Mouse (Mus musculus) limb, embryonic 12.5 days (tissue): ENCODE measurements around the gene Serpina3n. TPM values are rescaled to one million over a fixed set of nuclear protein-coding genes. Genes with fewer than 3 reads are reported as not detected.
A peak's percentile ranks its signal among the peaks of the same experiment; 100 is the strongest.
"Not testable (repeated sequence)": the region's sequence is repeated elsewhere in the genome, so short reads cannot be mapped to it uniquely, and the experiment has no call there.

Experiments used
- ATAC-seq: fragments of 200-750 bp; cut with Nextera tagmentation; 2 replicates; pipeline ENCODE4 v1.8.0; 2017; ENCODE audit warnings: low read depth, moderate TSS enrichment; ENCODE audit not compliant: insufficient number of reproducible peaks, insufficient read depth, low FRiP score, low TSS enrichment
- H3K27ac ChIP-seq: fragments of 300-500 bp; sonication (generic); 2 replicates; pipeline ENCODE4 v1.5.1; 2016; ENCODE audit warnings: mild to moderate bottlenecking, moderate library complexity
- H3K27me3 ChIP-seq: fragments of 300-500 bp; sonication (generic); 2 replicates; pipeline ENCODE4 v1.6.1; 2016; ENCODE audit warnings: mild to moderate bottlenecking, moderate library complexity
- H3K36me3 ChIP-seq: fragments of 300-500 bp; sonication (generic); 2 replicates; pipeline ENCODE4 v1.6.1; 2016; ENCODE audit warnings: mild to moderate bottlenecking, moderate library complexity
- H3K4me1 ChIP-seq: fragments of 300-500 bp; sonication (generic); replicated peaks from 2 replicates; pipeline ENCODE4 v1.6.1; 2016
- H3K4me2 ChIP-seq: fragments of 300-500 bp; sonication (generic); 2 replicates; pipeline ENCODE4 v1.6.1; 2016; ENCODE audit warnings: mild to moderate bottlenecking, moderate library complexity
- H3K4me3 ChIP-seq: fragments of 300-500 bp; sonication (generic); replicated peaks from 2 replicates; pipeline ENCODE4 v1.5.1; 2016; ENCODE audit warnings: mild to moderate bottlenecking
- H3K9ac ChIP-seq: fragments of 300-500 bp; sonication (generic); replicated peaks from 2 replicates; pipeline ENCODE4 v1.6.1; 2016; ENCODE audit warnings: mild to moderate bottlenecking, moderate library complexity
- H3K9me3 ChIP-seq: fragments of 300-500 bp; sonication (generic); 2 replicates; pipeline ENCODE4 v1.6.1; 2016; ENCODE audit warnings: mild to moderate bottlenecking, moderate library complexity
- WGBS: fragments of 180-500 bp; shearing (Covaris S2); methylation state at CpG from one replicate; pipeline ENCODE4 v1.1.7; 2016; 5-methylcytosine and 5-hydroxymethylcytosine counted together
- polyA plus RNA-seq: library from polyadenylated mRNA; unstranded; fragments of >200 nt; fragmentation: Nextera tagmentation; extraction: Ambion mirVana; gene quantifications from 2 replicates; pipeline ENCODE4 v1.2.1, GENCODE M21; 2016

Serpina3n gene
- polyA plus RNA-seq, 1 experiment from 2014 or later, result not detected

GRCm38 (mm10) chr12:104433951-104434735, 27.6 kb downstream of the Serpina3n start:
- H3K9ac ChIP-seq, result no peak overlapping the region
- no peak overlapping the region for H3K4me3 ChIP-seq
- peaks cover 16% of the 10 kb centered on the region for H3K27me3 ChIP-seq
- WGBS, result 62% methylated on average over 20 of the region's 20 CpGs
- H3K4me2 ChIP-seq, result no peak overlapping the region
- no peaks in the 10 kb centered on the region; the same call in 1 of the 2 replicates for H3K4me1 ChIP-seq
- H3K9me3 ChIP-seq, result peaks cover 6% of the 10 kb centered on the region; the same call in 1 of the 2 replicates
- H3K36me3 ChIP-seq, result no peaks in the 10 kb centered on the region
- H3K27ac ChIP-seq, result no peak overlapping the region
- ATAC-seq, result no peak

GRCm38 (mm10) chr12:104440087-104440760, 33.7 kb downstream of the Serpina3n start:
- Histone ChIP-seq H3K36me3 (no peaks in the 10 kb centered on the region), H3K4me2 (peak overlapping the region; percentile 18; the same call in 1 of the 2 replicates), H3K4me3 (no peak overlapping the region), H3K9me3 (no peaks in the 10 kb centered on the region), H3K27ac (peak overlapping the region; percentile 62; the same call in 1 of the 2 replicates), H3K9ac (no peak overlapping the region), H3K27me3 (peaks cover 38% of the 10 kb centered on the region), H3K4me1 (peaks cover 5% of the 10 kb centered on the region; the same call in 1 of the 2 replicates)
- peak; percentile 65; the same call in 1 of the 2 replicates for ATAC-seq
- WGBS, result 7% methylated on average over 22 of the region's 22 CpGs

GRCm38 (mm10) chr12:104443716-104444115, 37.2 kb downstream of the Serpina3n start:
- peaks cover 56% of the 10 kb centered on the region for H3K27me3 ChIP-seq

GRCm38 (mm10) chr12:104447056-104447455, 40.5 kb downstream of the Serpina3n start:
- H3K4me3 ChIP-seq, ATAC-seq, H3K4me2 ChIP-seq, H3K9ac ChIP-seq, H3K9me3 ChIP-seq, H3K27ac ChIP-seq, H3K36me3 ChIP-seq, H3K4me1 ChIP-seq: not testable (repeated sequence)
- 45% methylated on average over 25 of the region's 25 CpGs for WGBS
- H3K27me3 ChIP-seq, result peaks cover 41% of the 10 kb centered on the region

More at GRCm38 (mm10) chr12:104443716-104444115, 37.2 kb downstream of the Serpina3n start:
- Histone ChIP-seq H3K9me3 (no peaks in the 10 kb centered on the region), H3K4me3 (no peak overlapping the region), H3K36me3 (no peaks in the 10 kb centered on the region), H3K9ac (no peak overlapping the region), H3K4me1 (peaks cover 15% of the 10 kb centered on the region; the same call in 1 of the 2 replicates), H3K4me2 (no peak overlapping the region), H3K27ac (no peak overlapping the region)
- no peak for ATAC-seq
- WGBS, result 88% methylated on average over 11 of the region's 11 CpGs

- Histone ChIP-seq H3K27me3 (peaks cover 40% of the 10 kb centered on the region), H3K4me3 (no peak overlapping the region), H3K9me3 (no peaks in the 10 kb centered on the region), H3K4me2 (no peak overlapping the region), H3K27ac (no peak overlapping the region), H3K9ac (no peak overlapping the region), H3K4me1 (peaks cover 16% of the 10 kb centered on the region), H3K36me3 (no peaks in the 10 kb centered on the region)
- WGBS, result 33% methylated on average over 13 of the region's 13 CpGs
- no peak for ATAC-seq
These were observed 41.6 kb downstream of the Serpina3n start for GRCm38 (mm10) chr12:104448099-104448498.

GRCm38 (mm10) chr12:104450257-104450656, 43.7 kb downstream of the Serpina3n start:
- no peak overlapping the region for H3K27ac ChIP-seq
- no peak overlapping the region for H3K4me2 ChIP-seq
- WGBS, result 75% methylated on average over 10 of the region's 10 CpGs
- ATAC-seq, result no peak
- H3K9me3 ChIP-seq, result no peaks in the 10 kb centered on the region
- H3K36me3 ChIP-seq, result no peaks in the 10 kb centered on the region
- H3K4me1 ChIP-seq, result peaks cover 16% of the 10 kb centered on the region
- H3K4me3 ChIP-seq, result no peak overlapping the region
- peaks cover 41% of the 10 kb centered on the region for H3K27me3 ChIP-seq
- H3K9ac ChIP-seq, result no peak overlapping the region

GRCm38 (mm10) chr12:104453002-104453401, 46.5 kb downstream of the Serpina3n start:
- no peak for ATAC-seq
- H3K4me2 ChIP-seq, result no peak overlapping the region
- no peak overlapping the region for H3K9ac ChIP-seq
- H3K27me3 ChIP-seq, result peaks cover 19% of the 10 kb centered on the region; the same call in 1 of the 2 replicates
- no peaks in the 10 kb centered on the region for H3K9me3 ChIP-seq
- WGBS, result 70% methylated on average over 1 of the region's 1 CpGs
- H3K36me3 ChIP-seq, result no peaks in the 10 kb centered on the region
- no peak overlapping the region for H3K27ac ChIP-seq
- H3K4me1 ChIP-seq, result peaks cover 6% of the 10 kb centered on the region
- no peak overlapping the region for H3K4me3 ChIP-seq

GRCm38 (mm10) chr12:104459377-104459776, 52.8 kb downstream of the Serpina3n start:
- no peaks in the 10 kb centered on the region for H3K36me3 ChIP-seq
- no peak overlapping the region for H3K27ac ChIP-seq
- H3K4me1 ChIP-seq, result peaks cover 23% of the 10 kb centered on the region
- H3K4me2 ChIP-seq, result no peak overlapping the region
- WGBS, result 65% methylated on average over 6 of the region's 6 CpGs
- no peak overlapping the region for H3K9ac ChIP-seq
- H3K27me3 ChIP-seq, result peaks cover 10% of the 10 kb centered on the region
- no peak for ATAC-seq
- H3K4me3 ChIP-seq, result no peak overlapping the region
- H3K9me3 ChIP-seq, result no peaks in the 10 kb centered on the region; the same call in 1 of the 2 replicates

- Histone ChIP-seq H3K36me3 (no peaks in the 10 kb centered on the region), H3K4me3 (no peak overlapping the region), H3K27me3 (peaks cover 21% of the 10 kb centered on the region), H3K9ac (no peak overlapping the region), H3K27ac (peak overlapping the region; percentile 60; the same call in 1 of the 2 replicates), H3K9me3 (no peaks in the 10 kb centered on the region; the same call in 1 of the 2 replicates), H3K4me2 (peak overlapping the region; percentile 4; the same call in 1 of the 2 replicates), H3K4me1 (peaks cover 25% of the 10 kb centered on the region)
- ATAC-seq, result 0 out of 2 replicates have a peak, but pooled peaks have one; percentile 44
- WGBS, result 7% methylated on average over 8 of the region's 8 CpGs
These were observed 54.8 kb downstream of the Serpina3n start for GRCm38 (mm10) chr12:104461372-104461771.
